Mouse (Mus musculus) cerebellum, adult (tissue): ENCODE measurements at regions not wholly inside any gene's neighbourhood (a gene's known extent, or its start where the extent isn't known, plus 50 kb on each side); places are given as distances from the start of the nearest gene placed in this dataset.

Source experiments
- ATAC-seq: cut with Nextera tagmentation; 2 replicates; pipeline ENCODE4 v1.9.2; 2017; ENCODE audit warnings: mild to moderate bottlenecking, moderate library complexity, mixed read lengths; ENCODE audit not compliant: insufficient number of reproducible peaks, low FRiP score, low TSS enrichment

DNA sequence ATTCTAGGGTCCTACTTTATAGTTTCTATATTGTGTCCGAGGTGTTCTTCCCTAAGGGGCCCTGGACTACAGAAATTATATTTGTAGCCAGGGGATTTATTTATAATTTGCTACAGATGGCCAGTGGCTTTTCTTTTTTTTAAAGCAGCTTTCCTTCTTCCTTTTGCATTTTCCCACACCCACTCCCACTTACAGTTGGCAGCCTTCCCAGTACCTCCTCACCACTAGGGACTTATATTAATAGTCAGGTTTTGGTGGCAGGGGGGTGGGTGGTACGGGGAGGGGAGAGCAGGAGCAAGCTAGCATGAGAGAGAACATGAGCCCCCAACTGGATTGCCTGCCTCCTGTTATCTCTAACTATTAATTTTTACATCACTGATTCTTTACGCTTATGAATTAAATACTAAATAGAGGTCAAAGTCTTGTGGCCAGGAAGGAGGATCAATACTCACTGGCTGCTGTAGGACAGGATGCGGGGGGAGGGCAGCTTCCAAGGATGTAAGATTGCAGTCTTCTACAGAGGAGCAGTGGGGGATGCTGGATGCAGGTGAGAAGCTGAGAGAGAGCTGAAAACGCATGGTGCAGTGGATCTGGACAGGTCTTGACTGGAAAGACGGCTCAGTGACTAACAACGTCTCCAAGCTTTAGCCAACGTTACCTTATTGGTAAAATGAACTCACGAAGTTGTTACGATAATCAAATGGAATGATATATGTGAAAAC lies 202.6 kb downstream of the Kcnrg start:
- ATAC-seq = no peak

DNA sequence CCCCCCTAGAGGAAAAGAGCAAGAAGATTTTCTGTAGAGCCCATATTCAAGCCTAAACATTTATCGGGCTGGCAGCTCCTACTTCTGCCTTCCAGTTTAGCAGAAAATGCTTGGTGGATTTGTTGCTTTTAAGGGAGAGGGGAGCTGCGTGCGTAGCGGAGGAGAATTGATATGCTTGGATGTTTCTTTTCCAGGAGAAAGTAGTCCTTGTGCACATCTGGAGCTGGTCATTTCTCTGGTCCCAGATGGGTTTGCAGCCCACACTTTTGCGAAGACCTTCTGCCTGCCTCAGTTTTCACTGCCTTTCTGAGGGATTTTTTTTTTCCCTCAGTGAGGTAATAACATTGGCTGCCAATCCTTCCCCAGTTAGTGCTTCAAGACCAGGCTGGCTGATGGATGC lies 203.6 kb downstream of the Kcnrg start:
- no peak for ATAC-seq

DNA sequence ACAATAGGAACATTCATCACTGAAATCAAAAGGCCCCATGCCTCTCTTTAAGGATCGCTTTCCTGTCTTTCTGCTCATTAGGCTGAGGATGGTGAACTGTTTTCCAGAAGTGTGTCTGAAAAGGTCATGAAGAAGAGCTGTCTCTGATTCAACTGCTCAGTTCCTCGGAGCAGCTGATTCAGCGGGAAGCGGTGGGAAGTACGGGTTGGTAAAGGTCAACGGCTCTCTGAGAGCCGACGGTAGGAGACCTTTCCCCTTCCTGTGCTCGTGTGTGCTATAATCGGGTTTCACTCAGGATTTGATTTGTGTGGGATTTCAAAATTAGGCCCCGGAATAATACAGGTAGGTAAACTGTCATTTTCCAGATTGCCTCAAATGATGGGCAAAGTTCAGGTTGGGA lies 210.5 kb downstream of the Kcnrg start:
- no peak for ATAC-seq

DNA sequence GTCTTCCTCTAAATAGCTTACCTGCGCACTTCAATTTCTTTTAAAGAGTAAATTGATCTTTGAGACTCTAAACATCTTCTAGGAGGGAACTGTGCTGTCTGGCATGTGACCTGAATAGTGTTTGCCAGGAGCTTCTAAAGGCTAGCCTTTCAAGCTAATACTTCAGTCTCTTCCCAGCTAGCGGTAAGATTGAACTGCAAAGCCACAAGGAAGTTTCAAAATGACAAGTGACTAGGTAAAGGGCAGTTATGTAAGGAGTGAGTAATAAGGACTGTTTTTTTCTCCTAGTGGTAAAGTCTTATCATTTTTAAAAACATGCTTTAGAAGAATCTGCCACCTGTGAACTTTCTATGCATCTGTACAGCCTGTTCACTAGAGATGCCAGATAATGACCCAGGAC lies 211.1 kb downstream of the Kcnrg start:
- ATAC-seq = no peak

DNA sequence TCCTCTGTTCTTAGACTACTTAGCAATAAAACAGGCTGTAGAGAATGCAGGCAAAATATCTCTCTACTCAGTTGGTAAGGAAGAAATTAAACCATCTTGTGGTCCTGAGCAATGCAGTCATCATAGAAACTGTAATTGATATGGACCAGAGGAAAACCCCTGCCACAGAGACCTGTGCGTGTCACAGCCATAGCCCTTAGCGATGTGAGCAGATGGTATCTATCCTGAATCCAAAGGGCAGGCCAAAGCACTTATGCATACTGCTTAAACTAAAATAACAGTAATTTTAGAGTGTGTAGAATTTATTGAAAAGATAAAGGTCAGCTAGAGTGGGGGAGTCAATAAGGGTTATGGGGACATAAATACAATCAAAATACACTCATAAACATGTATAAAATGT lies 212.0 kb downstream of the Kcnrg start:
- ATAC-seq = no peak

DNA sequence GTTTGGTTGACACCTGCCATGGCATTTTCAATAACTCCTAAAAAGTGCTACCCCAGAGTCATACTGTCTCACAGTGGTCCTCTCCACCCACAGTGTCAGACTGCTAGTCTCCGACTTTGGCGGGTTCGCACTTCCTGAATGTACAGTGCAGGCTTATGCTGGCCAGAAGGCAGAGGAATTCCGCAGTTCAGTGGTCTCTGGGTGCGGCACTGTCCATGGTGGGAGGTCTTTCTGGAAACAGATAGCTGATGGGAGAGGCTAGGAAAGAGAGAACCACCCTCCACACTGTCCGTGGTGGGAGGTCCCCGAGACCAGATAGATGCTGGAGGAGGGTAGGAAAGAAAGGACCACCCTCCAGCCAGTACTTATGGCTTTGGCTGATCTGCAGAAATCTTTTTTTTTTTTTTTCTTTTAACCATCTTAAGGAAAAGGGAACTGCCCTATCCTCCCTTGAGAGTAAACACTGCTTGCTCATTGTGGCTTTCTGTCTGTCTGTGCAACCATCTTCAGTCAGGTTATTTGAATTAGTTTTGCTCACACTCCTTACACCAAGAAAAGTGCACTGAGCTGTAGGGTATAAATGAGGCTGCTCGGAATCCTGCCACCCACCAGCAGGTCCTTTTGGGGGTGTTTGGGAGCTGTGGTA lies 227.2 kb downstream of the Kcnrg start:
- ATAC-seq = no peak

DNA sequence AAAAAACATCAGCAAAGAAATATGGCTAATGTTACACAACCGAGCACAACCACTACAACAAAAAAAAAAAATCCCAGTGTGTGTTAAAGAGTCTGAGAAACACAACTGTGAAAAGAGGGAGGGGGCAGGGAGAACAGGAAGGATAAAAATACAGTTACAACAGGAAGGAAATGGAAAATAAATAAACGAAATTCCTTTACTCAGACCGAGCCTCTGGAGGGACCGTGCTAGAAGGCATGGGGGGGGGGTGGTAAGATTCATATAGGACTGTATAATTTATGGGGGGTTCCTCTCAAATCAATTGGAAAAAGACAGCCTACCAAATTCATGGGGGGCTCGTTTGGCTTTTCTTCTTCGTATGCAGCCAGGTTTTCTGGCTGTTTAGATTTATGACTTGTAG lies 228.5 kb downstream of the Kcnrg start:
- ATAC-seq = no peak

DNA sequence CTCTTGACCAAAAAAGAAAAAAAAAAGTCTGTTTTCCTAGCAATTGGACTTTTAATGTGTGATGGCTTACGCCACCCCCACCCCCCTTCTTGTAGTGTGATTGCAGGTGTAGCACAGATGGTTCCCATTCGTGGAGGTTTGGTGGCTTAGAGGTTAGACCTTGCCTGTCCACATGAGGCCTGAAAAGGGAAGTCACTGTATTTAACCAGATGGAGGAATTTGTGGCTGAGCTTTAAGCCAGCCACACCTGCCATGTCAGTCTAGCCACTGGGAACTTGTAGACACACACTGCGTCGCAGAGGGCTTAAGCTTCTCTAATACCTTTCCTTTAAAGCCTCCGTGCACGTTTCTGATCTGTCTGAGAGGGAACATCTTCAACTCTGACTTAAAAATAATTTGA lies 229.0 kb downstream of the Kcnrg start:
- no peak for ATAC-seq

DNA sequence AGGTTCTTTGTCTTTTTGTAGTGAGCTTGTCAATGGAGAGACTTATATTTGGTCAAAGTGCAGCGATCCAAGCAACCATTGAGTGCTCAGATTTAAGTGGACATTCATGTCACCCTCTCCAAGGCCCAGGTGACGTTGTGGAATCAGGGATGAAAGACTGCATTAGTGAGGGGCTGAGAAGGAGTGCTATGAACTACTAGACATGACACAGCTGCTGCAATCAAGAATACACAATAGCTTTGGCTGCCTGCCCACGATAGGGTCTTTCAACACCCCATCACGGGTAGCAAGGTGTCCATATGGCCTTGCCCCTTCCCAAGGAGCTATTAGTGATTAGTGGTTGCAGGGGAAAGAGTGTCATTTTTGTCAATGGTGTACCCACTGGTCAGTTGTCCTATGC lies 229.7 kb downstream of the Kcnrg start:
- no peak for ATAC-seq

DNA sequence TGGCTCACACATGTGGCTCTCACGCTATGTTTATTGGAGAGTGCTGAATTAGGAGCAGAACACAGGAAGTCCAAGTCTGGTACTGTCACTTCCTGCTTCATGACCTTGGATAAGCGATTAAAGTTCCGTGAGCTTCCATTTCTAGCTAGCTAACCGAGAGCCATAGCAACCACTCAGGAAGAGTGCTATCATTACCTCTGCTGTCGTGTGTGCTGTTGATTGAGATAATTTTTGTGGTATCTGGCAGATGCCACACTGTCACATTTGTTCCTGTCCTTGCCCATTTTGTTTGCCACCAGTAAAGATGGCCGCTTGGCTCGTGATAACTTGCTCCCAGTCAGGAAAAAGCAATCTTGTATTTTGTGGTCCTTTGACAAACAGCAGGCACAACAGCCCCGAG lies 230.6 kb downstream of the Kcnrg start:
- no peak for ATAC-seq

DNA sequence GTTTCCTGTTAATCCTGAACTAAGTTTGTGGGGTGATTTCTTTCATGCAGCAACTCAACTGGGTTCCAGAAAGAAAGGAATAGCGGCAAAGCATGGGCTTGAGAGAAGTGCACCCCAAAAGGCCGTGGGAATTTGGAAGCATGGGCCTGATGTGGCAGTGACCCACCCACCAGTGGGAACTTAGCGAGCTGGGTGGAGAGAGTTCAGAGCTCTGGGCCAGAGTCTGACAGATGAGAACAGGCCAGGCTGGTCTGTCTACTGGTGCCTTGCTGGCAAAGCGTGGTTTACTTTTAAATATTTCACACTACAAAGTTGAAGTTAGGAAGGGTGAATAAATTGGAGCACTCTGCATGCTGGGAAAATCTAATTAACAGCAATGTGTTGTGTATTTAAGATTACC lies 235.2 kb downstream of the Kcnrg start:
- no peak for ATAC-seq

DNA sequence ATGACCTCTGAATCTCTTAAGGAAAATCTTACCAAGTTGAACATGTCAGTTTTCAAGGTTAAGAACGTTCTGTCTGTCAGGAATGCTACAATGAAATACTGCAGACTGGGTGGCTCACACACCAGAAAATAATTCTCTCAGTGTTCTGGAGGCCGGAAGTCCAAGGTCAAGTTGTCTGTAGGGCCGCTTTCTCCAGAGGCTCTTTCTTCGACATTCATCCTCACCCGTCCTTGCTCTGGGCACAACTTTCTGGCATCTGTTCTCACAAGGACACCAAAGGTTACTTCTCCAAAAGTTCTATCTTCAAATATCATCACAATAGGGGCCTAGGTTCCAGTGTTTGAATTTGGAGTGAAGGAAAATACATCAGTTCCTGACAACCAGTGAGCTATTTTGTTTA lies 239.2 kb downstream of the Kcnrg start:
- no peak for ATAC-seq

DNA sequence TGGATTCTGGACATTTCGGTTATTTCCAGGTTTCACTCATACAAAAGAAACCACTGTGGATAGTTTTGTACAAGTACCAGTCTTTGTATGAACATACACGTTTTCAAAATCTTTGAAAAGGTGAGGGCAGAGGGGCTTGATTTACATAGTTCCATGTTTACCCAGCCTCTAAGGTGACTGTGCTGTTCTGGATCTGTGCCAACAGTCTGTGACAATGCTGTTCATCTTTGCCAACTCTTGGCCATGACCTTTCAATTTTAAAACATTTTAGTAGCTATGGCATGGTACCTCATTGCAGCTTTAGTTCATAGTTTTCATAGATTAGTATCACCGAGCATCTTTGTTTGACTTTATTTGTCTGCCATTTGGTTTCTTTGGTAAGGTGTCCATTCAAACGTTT lies 243.0 kb downstream of the Kcnrg start:
- no peak for ATAC-seq

DNA sequence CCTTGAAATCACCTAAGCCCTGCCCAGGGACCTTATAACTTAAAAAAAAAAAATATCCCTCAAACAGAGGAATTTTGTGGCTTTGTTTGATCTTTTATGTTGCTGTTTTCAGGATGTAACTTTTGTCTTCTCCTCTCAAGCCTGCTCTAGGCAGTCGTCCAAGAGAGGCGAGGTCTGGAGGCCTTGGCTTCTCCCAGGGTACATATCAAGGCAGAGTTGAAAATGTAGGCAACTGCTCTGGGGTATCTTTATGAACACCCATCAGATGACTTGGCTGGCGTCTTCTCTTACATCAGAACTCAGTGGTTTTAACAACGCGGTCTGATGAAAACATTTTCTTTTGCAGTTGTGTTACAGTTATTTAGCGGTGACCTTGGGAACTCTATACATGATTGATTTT lies 250.4 kb downstream of the Kcnrg start:
- no peak for ATAC-seq

DNA sequence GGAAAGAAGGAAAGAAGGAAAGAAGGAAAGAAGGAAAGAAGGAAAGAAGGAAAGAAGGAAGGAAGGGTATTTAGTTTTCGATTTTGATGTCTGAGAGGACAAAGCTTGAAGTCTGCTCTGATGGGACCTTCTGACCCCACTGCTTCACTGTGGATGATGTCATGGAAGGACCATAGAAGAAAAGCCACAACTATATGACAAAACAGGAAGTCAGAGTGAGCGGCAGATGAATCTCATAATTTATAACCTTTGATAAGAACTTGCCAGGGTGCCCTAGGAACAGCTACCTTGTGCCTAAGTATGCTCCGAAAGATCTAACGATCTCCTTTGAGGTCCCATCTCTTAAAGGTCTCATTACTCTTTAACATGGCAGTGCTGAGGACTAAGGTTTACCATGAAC lies 253.4 kb downstream of the Kcnrg start:
- no peak for ATAC-seq

DNA sequence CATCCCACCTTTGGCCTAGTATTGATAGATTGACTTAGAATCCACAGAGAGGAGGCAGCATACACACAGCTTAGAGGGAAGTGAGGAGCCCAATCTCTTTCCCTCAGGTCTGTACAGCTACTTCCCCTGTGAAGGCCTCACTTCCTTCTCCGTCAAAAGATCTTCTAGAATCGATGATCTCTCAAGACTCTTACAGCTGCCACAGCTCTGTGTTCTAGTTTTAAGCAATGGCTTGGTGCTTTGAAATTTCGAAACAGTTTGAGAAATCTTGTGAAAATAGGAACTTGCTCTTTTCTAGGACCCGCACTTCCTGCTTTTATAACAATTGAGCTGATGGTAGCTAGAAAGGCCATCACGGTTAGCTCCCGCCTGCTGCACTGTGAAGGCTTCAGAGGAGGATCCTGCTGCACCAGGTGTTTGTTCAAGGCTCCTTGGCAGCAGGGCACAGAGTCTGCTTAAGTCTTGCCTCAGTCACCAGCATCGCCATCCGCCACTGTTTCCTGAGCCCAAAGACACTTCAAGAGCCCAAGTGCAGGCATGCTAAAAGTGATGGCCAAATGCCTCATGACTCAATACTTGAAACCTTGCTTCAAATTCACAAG lies 254.2 kb downstream of the Kcnrg start:
- no peak for ATAC-seq

DNA sequence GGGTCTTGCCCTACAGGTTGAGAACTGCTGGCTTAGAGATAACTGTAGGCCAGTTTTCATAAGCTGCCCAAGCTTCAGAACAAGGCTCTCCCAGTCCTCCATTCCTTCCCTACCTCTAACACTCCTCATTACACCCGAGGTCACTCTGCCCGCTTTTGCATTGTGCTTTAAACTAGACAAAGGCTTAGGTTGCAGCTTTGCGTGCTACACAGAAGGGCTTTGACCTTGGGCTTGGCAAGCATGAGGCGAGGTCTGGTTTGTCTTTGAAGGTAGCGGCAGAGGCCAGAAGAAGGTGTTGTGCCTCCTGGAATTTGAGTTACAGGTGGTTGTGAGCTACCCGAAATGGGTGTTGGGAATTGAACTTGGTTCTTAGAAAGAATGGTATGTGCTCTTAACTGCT lies 255.7 kb downstream of the Kcnrg start:
- ATAC-seq = no peak; the same call in 1 of the 2 replicates

DNA sequence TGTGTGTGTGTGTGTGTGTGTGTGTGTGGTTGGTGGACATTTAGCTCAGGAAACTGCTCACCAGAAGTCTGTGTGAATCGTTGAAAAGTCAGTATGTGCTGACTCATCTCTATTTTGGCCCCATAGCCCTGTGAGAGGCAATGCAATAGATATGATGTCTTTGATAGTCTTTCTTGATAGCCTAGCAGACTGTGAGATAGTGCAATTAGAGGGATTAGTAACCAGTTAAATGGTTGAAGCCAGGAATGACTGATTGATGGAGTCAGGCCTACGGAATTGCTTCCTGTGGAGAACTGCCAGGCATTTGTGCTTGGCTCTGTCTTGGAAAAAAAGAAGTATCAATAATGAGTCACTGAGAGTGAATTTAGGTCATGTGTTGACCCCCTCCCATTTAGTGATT lies 256.2 kb downstream of the Kcnrg start:
- no peak for ATAC-seq

DNA sequence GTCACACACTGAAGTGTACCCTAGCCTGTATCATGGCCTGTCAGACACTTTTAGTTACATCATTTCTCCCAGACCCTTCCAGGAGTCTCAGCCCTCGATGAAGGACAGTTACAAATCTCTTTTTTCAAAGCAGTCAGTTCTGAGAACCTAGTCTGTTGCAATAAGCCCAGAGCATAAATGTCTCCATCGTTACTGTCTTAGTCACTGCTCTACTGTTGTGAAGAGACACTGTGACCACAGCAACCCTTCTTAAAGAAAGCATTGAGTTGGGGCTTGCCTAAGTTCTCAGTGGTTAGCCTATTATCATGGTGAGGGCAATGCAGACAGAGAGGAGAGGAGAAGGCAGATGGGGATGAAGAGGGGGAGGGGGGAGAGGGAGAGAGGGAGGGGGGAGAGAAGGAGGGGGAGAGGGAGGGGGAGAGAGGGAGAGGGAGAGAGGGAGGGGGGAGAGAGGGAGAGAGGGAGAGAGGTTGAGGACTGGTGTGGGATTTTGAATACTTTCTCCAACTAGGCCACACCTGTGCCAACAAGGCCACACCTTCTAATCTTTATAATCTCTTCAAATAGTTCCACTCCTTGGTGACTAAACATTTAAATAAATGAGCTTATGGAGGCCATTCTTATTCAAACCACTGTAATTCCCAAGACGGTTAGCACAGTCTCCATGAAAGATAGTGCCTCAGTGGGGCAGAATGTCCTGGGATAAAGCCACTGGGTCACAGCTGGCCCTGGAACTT lies 259.4 kb downstream of the Kcnrg start:
- no peak for ATAC-seq

DNA sequence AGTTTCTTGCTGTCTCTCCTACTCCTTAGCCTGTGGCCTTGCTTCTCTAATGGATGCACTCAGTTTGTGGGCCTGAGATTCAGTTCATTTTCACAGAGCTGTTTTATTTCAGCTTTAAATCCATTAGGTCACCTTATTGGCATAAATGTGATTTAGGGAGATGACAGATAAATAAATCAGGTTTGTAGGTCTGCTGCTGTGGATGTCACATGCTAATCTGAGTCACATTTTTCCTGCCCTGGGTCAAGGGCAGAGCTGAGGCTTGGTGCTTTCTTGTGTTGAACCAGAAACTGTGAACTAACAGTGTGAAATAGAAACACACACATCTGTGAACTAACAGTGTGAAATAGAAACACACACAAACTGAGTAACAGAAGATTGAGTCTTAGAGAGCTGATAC lies 266.9 kb downstream of the Kcnrg start:
- ATAC-seq = no peak

DNA sequence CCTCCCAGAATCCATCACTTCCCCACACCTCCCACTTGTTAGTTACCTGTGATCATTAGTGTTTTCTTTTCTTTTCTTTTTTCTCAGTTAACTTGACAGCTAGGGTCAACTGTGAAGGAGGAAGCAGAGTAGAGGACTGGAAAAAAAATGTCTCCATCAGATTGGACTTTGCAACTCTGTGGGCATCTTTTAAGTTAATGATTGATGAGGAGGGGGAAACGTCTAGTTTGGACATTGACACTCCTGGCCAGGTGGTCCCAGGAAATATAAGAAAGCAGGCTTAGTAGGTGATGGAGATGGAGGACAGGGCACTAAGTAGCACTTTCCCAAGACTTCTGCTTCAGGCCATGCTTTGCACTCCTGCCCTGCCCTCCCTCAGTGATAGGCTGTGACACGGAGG lies 272.2 kb downstream of the Kcnrg start:
- ATAC-seq = no peak
